Mouse (Mus musculus): ENCODE measurements around the gene Twf2.

DNA sequence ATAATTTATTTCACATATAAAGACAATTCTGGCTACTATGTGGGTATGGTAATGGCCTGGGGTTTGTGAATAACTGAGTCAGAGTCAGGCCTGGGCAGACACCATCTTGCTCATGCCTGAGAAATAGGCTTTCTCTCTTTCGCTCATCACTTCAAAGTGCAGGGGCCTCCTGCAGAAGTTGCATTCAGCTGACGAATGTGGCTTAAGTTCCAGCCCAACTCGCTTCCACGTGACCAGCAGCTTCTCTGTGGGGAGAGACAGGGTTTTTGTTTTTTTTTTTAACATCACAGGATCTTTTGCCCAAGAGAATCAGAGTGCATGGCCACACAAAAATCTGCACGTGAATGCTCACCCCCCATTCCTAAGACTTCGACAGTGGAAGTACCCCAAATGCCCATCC is 31.0 kb downstream of the Twf2 start:
- TF ChIP-seq CTCF (IDR thresholded peaks at IDR 0.05; ENCODE audit: low read depth, low read length) (no peak), POLR2A (IDR thresholded peaks at IDR 0.05; ENCODE audit: borderline replicate concordance, low read depth, low read length) (no peak)
